ENCODE assay signal across 8 mouse cellular contexts in genomic region chr9:118606148-118606816, GRCm38 (mm10). TPM values are rescaled to one million over a fixed set of nuclear protein-coding genes. Genes with fewer than 3 reads are reported as not detected.
DNase-seq lines count a peak whose midpoint lies in the region; ATAC-seq and TF ChIP-seq lines count a peak whose summit lies in the region.

Gene Itga9, plus strand, starts transcription at chr9:118606690.

- peak; percentile 56 for DNase-seq in R1 (ENCODE audit: low read depth, low spot score)
- peak; percentile 78 to 89 for DNase-seq in cerebellum, postnatal 4 days (ENCODE audit: low spot score in 2 of 2)
- peak; percentile 87 for DNase-seq in gastrocnemius, postnatal 14 days
- peak; percentile 81 for DNase-seq in hindbrain, postnatal 0 days (ENCODE audit: low spot score)
- DNase-seq in left cerebral cortex, postnatal 25 days (ENCODE audit: low spot score in 2 of 2): peak; percentile 38 to 70
- peak; percentile 67 for DNase-seq in right cerebral cortex, postnatal 25 days
- peak; percentile 87 for DNase-seq in urinary bladder, postnatal 25 days (ENCODE audit: low spot score)

- H3K9ac ChIP-seq in hindbrain, postnatal 0 days (replicated peaks; ENCODE audit: low read length): peak within 1 kb of the TSS; percentile 64

- no peaks in the 10 kb centered on the region for H3K9me3 ChIP-seq in hindbrain, postnatal 0 days (ENCODE audit: low read length)

- H3K27ac ChIP-seq in hindbrain, postnatal 0 days: no peak within 1 kb of the TSS

- H3K36me3 ChIP-seq in hindbrain, postnatal 0 days (ENCODE audit: insufficient read depth, low read length): no peaks in the 10 kb centered on the region

- H3K4me1 ChIP-seq in hindbrain, postnatal 0 days (ENCODE audit: insufficient read depth, low read length): 0 out of 2 replicates have a peak, but pooled peaks cover 3% of the 10 kb centered on the region

- ATAC-seq in hindbrain, postnatal 0 days: peak; percentile 87
- peak; percentile 73 for ATAC-seq in megakaryocyte progenitor cell, adult 5-6 weeks (replicated peaks; ENCODE audit: poor library complexity)

- H3K27me3 ChIP-seq in hindbrain, postnatal 0 days (ENCODE audit: insufficient read depth, low read length): peaks cover 3% of the 10 kb centered on the region; the same call in 1 of the 2 replicates

- H3K4me2 ChIP-seq in hindbrain, postnatal 0 days (ENCODE audit: low read depth, low read length): peak within 1 kb of the TSS; percentile 98

- peak within 1 kb of the TSS; percentile 68 for H3K4me3 ChIP-seq in hindbrain, postnatal 0 days (ENCODE audit: low read length)

- intact Hi-C loops in gastrocnemius, postnatal 14 days (cut with DNase I; ENCODE audit: low total_unique reads): loop anchor here (2.0 to 5.0 kb wide), 2 partner anchors 266 to 299 kb away; no protein-coding TSS in a partner anchor
- intact Hi-C loops in left cerebral cortex, postnatal 25 days (cut with DNase I): loop anchor here (1.0 to 5.0 kb wide), 3 partner anchors 79 to 301 kb away; no protein-coding TSS in a partner anchor

- WGBS in hindbrain, postnatal 0 days: 9% methylated on average over 36 of the region's 42 CpGs

- TF ChIP-seq CTCF in hindbrain, postnatal 0 days (IDR thresholded peaks at IDR 0.05; ENCODE audit: low read depth): peak; percentile 67

RNA-seq across cellular contexts. Expression of gene Itga9, which starts in this region (rescaled TPM):
- 10 to 100 TPM; 12.3 to 17.7 TPM for total RNA-seq in gastrocnemius, postnatal 14 days (2021)
- total RNA-seq in hindbrain, postnatal 0 days (2014; rRNA removed): 4.4 and 6.0 TPM in 2 replicates
- 1.5 and 1.7 TPM in 2 replicates for polyA plus RNA-seq in hindbrain, postnatal 0 days (2015; fragmentation: Nextera tagmentation; extraction: Ambion mirVana)
- 1 to 10 TPM; 6.7 to 7.0 TPM for total RNA-seq in left cerebral cortex, postnatal 25 days (2021)
- total RNA-seq in megakaryocyte progenitor cell, adult 5-6 weeks (2015): 0.32 and 0.66 TPM in 2 replicates
- total RNA-seq in megakaryocyte progenitor cell, adult 5-6 weeks (2017): 0.08 and 0.71 TPM in 2 replicates

Comparison
In these comparisons a context has a peak if more than half of its experiments do, and no peak if none do; other contexts are left out.
1. Peak in ATAC-seq in megakaryocyte progenitor cell, adult 5-6 weeks; RNA of the gene not detected or under 1 TPM.